Mouse (Mus musculus) neural tube, embryonic 14.5 days (tissue): ENCODE results near the gene Gprc6a. TPM values are rescaled to one million over a fixed set of nuclear protein-coding genes. Genes with fewer than 3 reads are reported as not detected.

Experiments used
- ATAC-seq: fragments of 200-750 bp; cut with Nextera tagmentation; 2 replicates; pipeline ENCODE4 v1.8.0; 2017; ENCODE audit warnings: low read depth, mild to moderate bottlenecking, moderate TSS enrichment, moderate library complexity
- H3K27ac ChIP-seq: fragments of 300-500 bp; sonication (generic); 2 replicates; pipeline ENCODE4 v1.5.1; 2014; ENCODE audit warnings: low read depth, mild to moderate bottlenecking, control low read depth, low read length, moderate library complexity, mixed read lengths
- H3K27me3 ChIP-seq: fragments of 300-500 bp; sonication (generic); 2 replicates; pipeline ENCODE4 v1.6.1; 2014; ENCODE audit warnings: low read length; ENCODE audit not compliant: control insufficient read depth, insufficient read depth
- H3K36me3 ChIP-seq: fragments of 300-500 bp; sonication (generic); 2 replicates; pipeline ENCODE4 v1.6.1; 2014; ENCODE audit warnings: low read length, mixed read lengths; ENCODE audit not compliant: control insufficient read depth, insufficient read depth
- H3K4me1 ChIP-seq: fragments of 300-500 bp; sonication (generic); 2 replicates; pipeline ENCODE4 v1.6.1; 2014; ENCODE audit warnings: low read length; ENCODE audit not compliant: control insufficient read depth, insufficient read depth
- H3K4me2 ChIP-seq: fragments of 300-500 bp; sonication (generic); 2 replicates; pipeline ENCODE4 v1.6.1; 2014; ENCODE audit warnings: mild to moderate bottlenecking, low read depth, low read length, control low read depth
- H3K4me3 ChIP-seq: fragments of 300-500 bp; sonication (generic); 2 replicates; pipeline ENCODE4 v1.5.1; 2014; ENCODE audit warnings: low read depth, low read length, control low read depth, mixed read lengths
- H3K9ac ChIP-seq: fragments of 300-500 bp; sonication (generic); replicated peaks from 2 replicates; pipeline ENCODE4 v1.6.1; 2014; ENCODE audit warnings: low read depth, mild to moderate bottlenecking, control low read depth, low read length, mixed read lengths
- H3K9me3 ChIP-seq: fragments of 300-500 bp; sonication (generic); 2 replicates; pipeline ENCODE4 v1.6.1; 2016; ENCODE audit warnings: low read length; ENCODE audit not compliant: control insufficient read depth
- WGBS: fragments of 180-500 bp; shearing (Covaris S2); extraction: QIAGEN DNeasy Blood & Tissue Kit; methylation state at CpG from one replicate; pipeline ENCODE4 v1.1.7; 2014; 5-methylcytosine and 5-hydroxymethylcytosine counted together
- polyA plus RNA-seq: library from polyadenylated mRNA; unstranded; fragments of >200 nt; fragmentation: Nextera tagmentation; extraction: Ambion mirVana; gene quantifications from 2 replicates; pipeline ENCODE4 v1.2.1, GENCODE M21; 2014

The Gprc6a gene
- polyA plus RNA-seq, 1 experiment from 2014 or later, result not detected

- no peak overlapping the region for H3K9ac ChIP-seq
- H3K27me3 ChIP-seq, result no peaks in the 10 kb centered on the region
- no peak overlapping the region for H3K27ac ChIP-seq
- WGBS, result 84% methylated on average over 3 of the region's 3 CpGs
- H3K4me1 ChIP-seq, result no peaks in the 10 kb centered on the region
- no peak for ATAC-seq
- H3K9me3 ChIP-seq, result no peaks in the 10 kb centered on the region
- no peak overlapping the region for H3K4me2 ChIP-seq
- no peaks in the 10 kb centered on the region for H3K36me3 ChIP-seq
- no peak overlapping the region for H3K4me3 ChIP-seq
Measured at GRCm38 (mm10) chr10:51621193-51621592, 10.1 kb downstream of the Gprc6a start.

GRCm38 (mm10) chr10:51620126-51620525 is 11.1 kb downstream of the Gprc6a start:
- Histone ChIP-seq H3K4me2 (no peak overlapping the region), H3K36me3 (no peaks in the 10 kb centered on the region), H3K9me3 (no peaks in the 10 kb centered on the region), H3K27me3 (no peaks in the 10 kb centered on the region), H3K4me1 (no peaks in the 10 kb centered on the region), H3K27ac (no peak overlapping the region), H3K9ac (no peak overlapping the region), H3K4me3 (no peak overlapping the region)
- WGBS, result 80% methylated on average over 7 of the region's 7 CpGs
- ATAC-seq, result no peak

GRCm38 (mm10) chr10:51618538-51618937 is 12.7 kb downstream of the Gprc6a start:
- Histone ChIP-seq H3K4me1 (no peaks in the 10 kb centered on the region), H3K27ac (no peak overlapping the region), H3K4me2 (no peak overlapping the region), H3K9me3 (no peaks in the 10 kb centered on the region), H3K36me3 (no peaks in the 10 kb centered on the region), H3K27me3 (no peaks in the 10 kb centered on the region), H3K9ac (no peak overlapping the region), H3K4me3 (no peak overlapping the region)
- ATAC-seq, result no peak
- 85% methylated on average over 2 of the region's 2 CpGs for WGBS

GRCm38 (mm10) chr10:51614826-51615590 is 16.3 kb downstream of the Gprc6a start:
- Histone ChIP-seq H3K27me3 (no peaks in the 10 kb centered on the region), H3K4me2 (no peak overlapping the region), H3K9me3 (no peaks in the 10 kb centered on the region), H3K27ac (no peak overlapping the region), H3K4me1 (no peaks in the 10 kb centered on the region), H3K4me3 (no peak overlapping the region), H3K9ac (no peak overlapping the region), H3K36me3 (no peaks in the 10 kb centered on the region)
- no peak for ATAC-seq
- WGBS, result 67% methylated on average over 11 of the region's 11 CpGs

GRCm38 (mm10) chr10:51613421-51613820 is 17.8 kb downstream of the Gprc6a start:
- no peak for ATAC-seq
- WGBS, result 82% methylated on average over 3 of the region's 3 CpGs
- H3K27me3 ChIP-seq, result no peaks in the 10 kb centered on the region

GRCm38 (mm10) chr10:51611969-51612682 is 19.1 kb downstream of the Gprc6a start:
- ATAC-seq, result no peak
- Histone ChIP-seq H3K4me2 (no peak overlapping the region), H3K9ac (no peak overlapping the region), H3K4me1 (no peaks in the 10 kb centered on the region), H3K36me3 (no peaks in the 10 kb centered on the region), H3K9me3 (no peaks in the 10 kb centered on the region), H3K4me3 (no peak overlapping the region), H3K27ac (no peak overlapping the region), H3K27me3 (no peaks in the 10 kb centered on the region)
- WGBS, result 86% methylated on average over 9 of the region's 9 CpGs

More at GRCm38 (mm10) chr10:51613421-51613820, 17.8 kb downstream of the Gprc6a start:
- Histone ChIP-seq H3K9me3 (no peaks in the 10 kb centered on the region), H3K36me3 (no peaks in the 10 kb centered on the region), H3K4me2 (no peak overlapping the region), H3K9ac (no peak overlapping the region), H3K27ac (no peak overlapping the region), H3K4me3 (no peak overlapping the region), H3K4me1 (no peaks in the 10 kb centered on the region)

- no peaks in the 10 kb centered on the region for H3K27me3 ChIP-seq
- WGBS, result 66% methylated on average over 4 of the region's 4 CpGs
- ATAC-seq, result no peak
- H3K27ac ChIP-seq, result no peak overlapping the region
- H3K9me3 ChIP-seq, result no peaks in the 10 kb centered on the region
- H3K4me2 ChIP-seq, result no peak overlapping the region
- no peaks in the 10 kb centered on the region for H3K36me3 ChIP-seq
- H3K4me3 ChIP-seq, result no peak overlapping the region
- H3K9ac ChIP-seq, result no peak overlapping the region
- no peaks in the 10 kb centered on the region for H3K4me1 ChIP-seq
Measured at GRCm38 (mm10) chr10:51609741-51610425, 21.4 kb downstream of the Gprc6a start.

- ATAC-seq, result no peak
- 88% methylated on average over 9 of the region's 9 CpGs for WGBS
- Histone ChIP-seq H3K4me1 (no peaks in the 10 kb centered on the region), H3K27me3 (no peaks in the 10 kb centered on the region), H3K9ac (no peak overlapping the region), H3K27ac (no peak overlapping the region), H3K36me3 (no peaks in the 10 kb centered on the region), H3K4me3 (no peak overlapping the region), H3K9me3 (no peaks in the 10 kb centered on the region), H3K4me2 (no peak overlapping the region)
Measured at GRCm38 (mm10) chr10:51596928-51597635, 34.2 kb downstream of the Gprc6a start.
